Mouse (Mus musculus) kidney, adult 2 months (tissue): Measurements from ENCODE around the gene Copz1. TPM values are rescaled to one million over a fixed set of nuclear protein-coding genes. Genes with fewer than 3 reads are reported as not detected.

Source experiments
- DNase-seq: peaks from one replicate; pipeline ENCODE4 v3.0.0; 2021
- H3K27ac ChIP-seq: fragments of 200-500 bp; 2 replicates; pipeline ENCODE4 v1.5.1; 2012; ENCODE audit warnings: low read depth, low read length, control low read depth, inconsistent platforms; ENCODE audit not compliant: insufficient read depth
- H3K27me3 ChIP-seq: fragments of 200-500 bp; replicated peaks from 2 replicates; pipeline ENCODE4 v1.6.1; 2012; ENCODE audit warnings: mild to moderate bottlenecking, moderate library complexity, low read length, inconsistent platforms; ENCODE audit not compliant: control insufficient read depth, insufficient read depth
- H3K36me3 ChIP-seq: fragments of 200-500 bp; 2 replicates; pipeline ENCODE4 v1.6.1; 2012; ENCODE audit warnings: mild to moderate bottlenecking, moderate library complexity, low read length, inconsistent platforms; ENCODE audit not compliant: control insufficient read depth, insufficient read depth
- H3K4me1 ChIP-seq: fragments of 200-500 bp; 2 replicates; pipeline ENCODE4 v1.6.1; 2011; ENCODE audit warnings: low read length; ENCODE audit not compliant: control insufficient read depth, insufficient read depth
- H3K4me3 ChIP-seq: fragments of 200-500 bp; 2 replicates; pipeline ENCODE4 v1.5.1; 2011; ENCODE audit warnings: mild to moderate bottlenecking, low read depth, low read length, control low read depth; ENCODE audit not compliant: insufficient read depth
- CTCF ChIP-seq: fragments of 200-500 bp; conservative IDR thresholded peaks from 2 replicates; pipeline ENCODE4 v1.5.1; 2011; ENCODE audit warnings: low read depth, mild to moderate bottlenecking, control low read depth, low read length, moderate library complexity, mixed read lengths; ENCODE audit not compliant: insufficient read depth, insufficient read length
- POLR2A ChIP-seq: fragments of 200-500 bp; IDR thresholded peaks from one replicate; pipeline ENCODE4 v1.6.1; 2011; ENCODE audit warnings: low read depth, low read length, control low read depth
- WGBS: fragments of 180-500 bp; shearing (Covaris S2); methylation state at CpG from one replicate; pipeline ENCODE4 v1.1.7; 2018; 5-methylcytosine and 5-hydroxymethylcytosine counted together
- polyA plus RNA-seq: library from polyadenylated mRNA; depleted of rRNA; stranded (reverse); fragments of >200 nt; gene quantifications from 2 replicates; pipeline ENCODE4 v1.2.3, GENCODE M21; 2012

Gene Copz1
- polyA plus RNA-seq, 1 experiment = 138 TPM

DNA sequence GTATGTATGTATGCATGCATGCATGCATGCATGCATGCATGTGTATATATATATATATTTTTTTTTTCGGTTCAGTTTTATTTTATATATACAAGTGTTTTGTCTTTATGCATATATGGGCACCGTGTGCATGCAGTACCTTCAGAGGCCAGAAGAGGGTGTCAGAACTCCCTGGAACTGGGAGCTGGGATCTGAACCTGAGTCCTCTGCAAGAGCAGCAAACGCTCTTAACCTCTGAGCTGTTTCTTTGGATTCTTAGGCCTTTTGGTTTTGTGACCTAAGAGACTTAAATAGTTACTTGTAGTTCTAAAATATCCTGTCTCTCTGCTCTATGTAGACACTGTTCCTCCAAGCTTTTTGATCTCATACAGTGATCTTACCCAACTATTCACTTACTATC, 11.6 kb downstream of the Copz1 start:
- Histone ChIP-seq H3K27ac (no peak overlapping the region), H3K36me3 (no peaks in the 10 kb centered on the region; the same call in 1 of the 2 replicates), H3K4me3 (no peak overlapping the region), H3K27me3 (no peaks in the 10 kb centered on the region), H3K4me1 (peaks cover 20% of the 10 kb centered on the region)
- DNase-seq = peak; percentile 72
- WGBS = 62% methylated on average over 3 of the region's 3 CpGs
- TF ChIP-seq POLR2A (no peak), CTCF (peak; percentile 68)

DNA sequence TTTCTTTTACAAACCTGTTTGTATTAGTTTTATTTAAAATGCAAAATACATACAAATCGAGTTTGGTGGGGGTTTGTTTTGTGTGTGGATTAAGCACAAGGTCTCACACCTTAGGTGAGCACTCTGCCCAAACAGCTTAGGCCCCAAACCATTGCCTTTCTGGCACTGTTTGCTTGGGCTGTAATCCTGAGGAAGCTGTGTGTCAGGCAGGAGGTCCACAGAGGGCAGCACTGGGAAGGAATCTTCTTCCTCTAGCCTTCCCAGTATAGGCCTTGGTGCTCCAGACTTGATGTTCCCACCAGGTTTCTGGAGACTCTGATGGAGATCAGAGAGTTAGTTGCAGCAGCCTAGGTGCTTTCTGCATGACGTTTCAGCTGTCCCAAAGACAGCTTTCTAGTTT, 12.1 kb downstream of the Copz1 start:
- no peak for DNase-seq
- Histone ChIP-seq H3K27me3 (no peaks in the 10 kb centered on the region), H3K4me1 (peaks cover 20% of the 10 kb centered on the region), H3K27ac (no peak overlapping the region), H3K4me3 (no peak overlapping the region), H3K36me3 (no peaks in the 10 kb centered on the region; the same call in 1 of the 2 replicates)
- 33% methylated on average over 2 of the region's 2 CpGs for WGBS
- peak; percentile 41; the same call in 1 of the 2 replicates for TF ChIP-seq CTCF
- no peak for TF ChIP-seq POLR2A

GRCm38 (mm10) chr15:103285778-103286417, 13.4 kb downstream of the Copz1 start:
- H3K4me1 ChIP-seq = peaks cover 20% of the 10 kb centered on the region
- WGBS = 32% methylated on average over 1 of the region's 1 CpGs
- no peak overlapping the region for H3K27ac ChIP-seq
- no peaks in the 10 kb centered on the region for H3K27me3 ChIP-seq
- no peaks in the 10 kb centered on the region; the same call in 1 of the 2 replicates for H3K36me3 ChIP-seq
- peak; percentile 86 for DNase-seq
- TF ChIP-seq CTCF (0 out of 2 replicates have a peak, but pooled peaks have one; percentile 10), POLR2A (no peak)
- H3K4me3 ChIP-seq = no peak overlapping the region

DNA sequence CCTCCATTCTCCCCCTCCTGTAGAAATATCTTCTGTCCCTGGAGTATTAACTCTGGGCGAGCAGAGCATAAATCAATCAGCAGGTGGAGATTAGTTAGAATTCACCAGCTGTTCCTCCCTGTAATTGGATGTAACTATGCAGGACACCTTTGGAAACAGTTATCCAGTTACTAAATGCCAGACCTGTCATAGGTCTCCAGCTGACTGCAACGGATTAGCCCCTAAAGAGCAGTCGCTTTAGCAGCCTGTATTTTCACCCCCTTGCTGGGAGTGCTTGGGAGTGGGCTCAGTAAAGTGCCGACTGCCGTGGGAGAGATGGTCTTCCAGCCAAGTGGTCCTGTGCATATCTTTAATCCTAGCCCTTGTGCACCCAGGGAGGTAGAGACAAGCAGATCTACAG, 17.1 kb downstream of the Copz1 start:
- TF ChIP-seq POLR2A = no peak
- TF ChIP-seq CTCF = no peak
- no peak overlapping the region for H3K4me3 ChIP-seq
- DNase-seq = peak; percentile 28
- H3K27ac ChIP-seq = no peak overlapping the region
- H3K36me3 ChIP-seq = no peaks in the 10 kb centered on the region
- peaks cover 14% of the 10 kb centered on the region for H3K4me1 ChIP-seq
- WGBS = 43% methylated on average over 5 of the region's 5 CpGs
- no peaks in the 10 kb centered on the region for H3K27me3 ChIP-seq

GRCm38 (mm10) chr15:103290417-103290816, 17.9 kb downstream of the Copz1 start:
- Histone ChIP-seq H3K4me3 (no peak overlapping the region), H3K4me1 (peaks cover 12% of the 10 kb centered on the region), H3K27me3 (no peaks in the 10 kb centered on the region), H3K36me3 (no peaks in the 10 kb centered on the region), H3K27ac (no peak overlapping the region)
- no peak for TF ChIP-seq POLR2A
- TF ChIP-seq CTCF = no peak
- DNase-seq = peak; percentile 37
- WGBS = 56% methylated on average over 6 of the region's 6 CpGs

- H3K27me3 ChIP-seq = no peaks in the 10 kb centered on the region
- peaks cover 8% of the 10 kb centered on the region for H3K4me1 ChIP-seq
- H3K4me3 ChIP-seq = no peak overlapping the region
- no peak for DNase-seq
- H3K27ac ChIP-seq = no peak overlapping the region
- TF ChIP-seq CTCF = no peak
- no peak for TF ChIP-seq POLR2A
- 69% methylated on average over 9 of the region's 9 CpGs for WGBS
- no peaks in the 10 kb centered on the region for H3K36me3 ChIP-seq
These were observed 18.3 kb downstream of the Copz1 start for GRCm38 (mm10) chr15:103290843-103291242.

GRCm38 (mm10) chr15:103292673-103293345, 20.3 kb downstream of the Copz1 start:
- H3K27me3 ChIP-seq = no peaks in the 10 kb centered on the region
- DNase-seq = no peak
- no peaks in the 10 kb centered on the region for H3K36me3 ChIP-seq
- H3K4me1 ChIP-seq = peaks cover 4% of the 10 kb centered on the region
- TF ChIP-seq POLR2A (no peak), CTCF (no peak)
- H3K27ac ChIP-seq = no peak overlapping the region
- WGBS = 75% methylated on average over 4 of the region's 4 CpGs
- H3K4me3 ChIP-seq = no peak overlapping the region
